Mouse (Mus musculus): ENCODE measurements around the gene Apol8. TPM values are rescaled to one million over a fixed set of nuclear protein-coding genes. Genes with fewer than 3 reads are reported as not detected.
A peak's percentile ranks its signal among the peaks of the same experiment; 100 is the strongest.

Apol8 gene
- polyA plus RNA-seq, 1 experiment, result 0.17 TPM

GRCm38 (mm10) chr15:77761083-77761482, 4.3 kb upstream of the Apol8 start:
- Histone ChIP-seq H3K4me3 (ENCODE audit: control insufficient read depth, low read depth, low read length) (no peak overlapping the region), H3K27me3 (ENCODE audit: control insufficient read depth, insufficient read depth, low read length) (no peaks in the 10 kb centered on the region), H3K27ac (ENCODE audit: control insufficient read depth, insufficient read depth, low read depth, low read length) (no peak overlapping the region), H3K4me1 (ENCODE audit: control insufficient read depth, insufficient read depth, low read length) (peaks cover 3% of the 10 kb centered on the region; the same call in 1 of the 2 replicates), H3K36me3 (ENCODE audit: control insufficient read depth, insufficient read depth, low read length) (no peaks in the 10 kb centered on the region)
- no peak for TF ChIP-seq CTCF (IDR thresholded peaks at IDR 0.05; ENCODE audit: control insufficient read depth, insufficient read depth, insufficient replicate concordance, low read depth, low read length)
- no peak for TF ChIP-seq POLR2A (IDR thresholded peaks at IDR 0.05; ENCODE audit: control insufficient read depth, low read depth, low read length)

- H3K36me3 ChIP-seq (ENCODE audit: control insufficient read depth, insufficient read depth, low read length), result no peaks in the 10 kb centered on the region
- H3K27me3 ChIP-seq (ENCODE audit: control insufficient read depth, insufficient read depth, low read length), result no peaks in the 10 kb centered on the region
- peaks cover 3% of the 10 kb centered on the region; the same call in 1 of the 2 replicates for H3K4me1 ChIP-seq (ENCODE audit: control insufficient read depth, insufficient read depth, low read length)
- TF ChIP-seq CTCF (IDR thresholded peaks at IDR 0.05; ENCODE audit: control insufficient read depth, insufficient read depth, insufficient replicate concordance, low read depth, low read length), result no peak
- no peak for TF ChIP-seq POLR2A (IDR thresholded peaks at IDR 0.05; ENCODE audit: control insufficient read depth, low read depth, low read length)
- no peak overlapping the region for H3K27ac ChIP-seq (ENCODE audit: control insufficient read depth, insufficient read depth, low read depth, low read length)
- no peak overlapping the region for H3K4me3 ChIP-seq (ENCODE audit: control insufficient read depth, low read depth, low read length)
Observed at GRCm38 (mm10) chr15:77760037-77760436, 3.2 kb upstream of the Apol8 start.

GRCm38 (mm10) chr15:77757586-77758226, 903 bp upstream of the Apol8 start:
- Histone ChIP-seq H3K4me1 (ENCODE audit: control insufficient read depth, insufficient read depth, low read length) (no peaks in the 10 kb centered on the region), H3K27ac (ENCODE audit: control insufficient read depth, insufficient read depth, low read depth, low read length) (no peak overlapping the region), H3K36me3 (ENCODE audit: control insufficient read depth, insufficient read depth, low read length) (no peaks in the 10 kb centered on the region), H3K27me3 (ENCODE audit: control insufficient read depth, insufficient read depth, low read length) (no peaks in the 10 kb centered on the region), H3K4me3 (ENCODE audit: control insufficient read depth, low read depth, low read length) (no peak overlapping the region)
- TF ChIP-seq POLR2A (IDR thresholded peaks at IDR 0.05; ENCODE audit: control insufficient read depth, low read depth, low read length), result no peak

GRCm38 (mm10) chr15:77756081-77756480, 722 bp downstream of the Apol8 start:
- no peaks in the 10 kb centered on the region for H3K4me1 ChIP-seq (ENCODE audit: control insufficient read depth, insufficient read depth, low read length)
- H3K27ac ChIP-seq (ENCODE audit: control insufficient read depth, insufficient read depth, low read depth, low read length), result no peak overlapping the region
- TF ChIP-seq POLR2A (IDR thresholded peaks at IDR 0.05; ENCODE audit: control insufficient read depth, low read depth, low read length) (no peak), CTCF (IDR thresholded peaks at IDR 0.05; ENCODE audit: control insufficient read depth, insufficient read depth, insufficient replicate concordance, low read depth, low read length) (no peak)
- H3K27me3 ChIP-seq (ENCODE audit: control insufficient read depth, insufficient read depth, low read length), result no peaks in the 10 kb centered on the region
- H3K4me3 ChIP-seq (ENCODE audit: control insufficient read depth, low read depth, low read length), result no peak overlapping the region
- no peaks in the 10 kb centered on the region for H3K36me3 ChIP-seq (ENCODE audit: control insufficient read depth, insufficient read depth, low read length)

GRCm38 (mm10) chr15:77755132-77755531, 1.7 kb downstream of the Apol8 start:
- H3K4me3 ChIP-seq (ENCODE audit: control insufficient read depth, low read depth, low read length), result no peak overlapping the region
- no peaks in the 10 kb centered on the region for H3K4me1 ChIP-seq (ENCODE audit: control insufficient read depth, insufficient read depth, low read length)
- no peaks in the 10 kb centered on the region for H3K36me3 ChIP-seq (ENCODE audit: control insufficient read depth, insufficient read depth, low read length)
- TF ChIP-seq POLR2A (IDR thresholded peaks at IDR 0.05; ENCODE audit: control insufficient read depth, low read depth, low read length) (no peak), CTCF (IDR thresholded peaks at IDR 0.05; ENCODE audit: control insufficient read depth, insufficient read depth, insufficient replicate concordance, low read depth, low read length) (no peak)
- H3K27me3 ChIP-seq (ENCODE audit: control insufficient read depth, insufficient read depth, low read length), result no peaks in the 10 kb centered on the region
- no peak overlapping the region for H3K27ac ChIP-seq (ENCODE audit: control insufficient read depth, insufficient read depth, low read depth, low read length)

GRCm38 (mm10) chr15:77752443-77752842, 4.4 kb downstream of the Apol8 start:
- no peak overlapping the region for H3K27ac ChIP-seq (ENCODE audit: control insufficient read depth, insufficient read depth, low read depth, low read length)
- no peak overlapping the region for H3K4me3 ChIP-seq (ENCODE audit: control insufficient read depth, low read depth, low read length)
- H3K36me3 ChIP-seq (ENCODE audit: control insufficient read depth, insufficient read depth, low read length), result no peaks in the 10 kb centered on the region
- no peaks in the 10 kb centered on the region for H3K4me1 ChIP-seq (ENCODE audit: control insufficient read depth, insufficient read depth, low read length)
- TF ChIP-seq POLR2A (IDR thresholded peaks at IDR 0.05; ENCODE audit: control insufficient read depth, low read depth, low read length), result no peak
- TF ChIP-seq CTCF (IDR thresholded peaks at IDR 0.05; ENCODE audit: control insufficient read depth, insufficient read depth, insufficient replicate concordance, low read depth, low read length), result no peak
- H3K27me3 ChIP-seq (ENCODE audit: control insufficient read depth, insufficient read depth, low read length), result no peaks in the 10 kb centered on the region

GRCm38 (mm10) chr15:77750461-77750860, 6.3 kb downstream of the Apol8 start:
- H3K4me1 ChIP-seq (ENCODE audit: control insufficient read depth, insufficient read depth, low read length), result no peaks in the 10 kb centered on the region
- no peaks in the 10 kb centered on the region for H3K36me3 ChIP-seq (ENCODE audit: control insufficient read depth, insufficient read depth, low read length)
- H3K4me3 ChIP-seq (ENCODE audit: control insufficient read depth, low read depth, low read length), result no peak overlapping the region
- TF ChIP-seq CTCF (IDR thresholded peaks at IDR 0.05; ENCODE audit: control insufficient read depth, insufficient read depth, insufficient replicate concordance, low read depth, low read length) (peak; percentile 28; the same call in 1 of the 2 replicates), POLR2A (IDR thresholded peaks at IDR 0.05; ENCODE audit: control insufficient read depth, low read depth, low read length) (no peak)
- H3K27ac ChIP-seq (ENCODE audit: control insufficient read depth, insufficient read depth, low read depth, low read length), result no peak overlapping the region
- H3K27me3 ChIP-seq (ENCODE audit: control insufficient read depth, insufficient read depth, low read length), result no peaks in the 10 kb centered on the region

All from testis, adult 2 months (tissue).